Mouse (Mus musculus): ENCODE measurements around the gene C1s1.
"Not testable (repeated sequence)": the region's sequence is repeated elsewhere in the genome, so short reads cannot be mapped to it uniquely, and the experiment has no call there.

C1s1 gene

GRCm38 (mm10) chr6:124517733-124518132 lies 24.4 kb downstream of the C1s1 start:
- in situ Hi-C loops (cut with MboI; ENCODE audit: low sequenced_read_pairs): not testable (repeated sequence)

- in situ Hi-C loops (cut with MboI; ENCODE audit: low sequenced_read_pairs): no loop called here
Measured at GRCm38 (mm10) chr6:124512355-124512836, 29.8 kb downstream of the C1s1 start, which contains the start of gene C1ra. Gene C1ra, plus strand, starts transcription at chr6:124512405.

GRCm38 (mm10) chr6:124511936-124512335 lies 30.2 kb downstream of the C1s1 start:
- in situ Hi-C loops (cut with MboI; ENCODE audit: low sequenced_read_pairs): no loop called here

GRCm38 (mm10) chr6:124509192-124509591 lies 33.0 kb downstream of the C1s1 start:
- in situ Hi-C loops (cut with MboI; ENCODE audit: low sequenced_read_pairs): not testable (repeated sequence)

GRCm38 (mm10) chr6:124508292-124508691 lies 33.9 kb downstream of the C1s1 start:
- in situ Hi-C loops (cut with MboI; ENCODE audit: low sequenced_read_pairs): no loop called here

- in situ Hi-C loops (cut with MboI; ENCODE audit: low sequenced_read_pairs): no loop called here
Measured at GRCm38 (mm10) chr6:124506991-124507390, 35.2 kb downstream of the C1s1 start.

GRCm38 (mm10) chr6:124505028-124505427 lies 37.1 kb downstream of the C1s1 start:
- in situ Hi-C loops (cut with MboI; ENCODE audit: low sequenced_read_pairs): no loop called here

GRCm38 (mm10) chr6:124502021-124502420 lies 40.1 kb downstream of the C1s1 start:
- in situ Hi-C loops (cut with MboI; ENCODE audit: low sequenced_read_pairs): no loop called here

GRCm38 (mm10) chr6:124501473-124501872 lies 40.7 kb downstream of the C1s1 start:
- in situ Hi-C loops (cut with MboI; ENCODE audit: low sequenced_read_pairs): no loop called here

GRCm38 (mm10) chr6:124499914-124500566 lies 42.1 kb downstream of the C1s1 start:
- in situ Hi-C loops (cut with MboI; ENCODE audit: low sequenced_read_pairs): no loop called here

- in situ Hi-C loops (cut with MboI; ENCODE audit: low sequenced_read_pairs): no loop called here
Measured at GRCm38 (mm10) chr6:124496054-124496453, 46.1 kb downstream of the C1s1 start.

GRCm38 (mm10) chr6:124493886-124494285 lies 48.3 kb downstream of the C1s1 start:
- in situ Hi-C loops (cut with MboI; ENCODE audit: low sequenced_read_pairs): no loop called here

GRCm38 (mm10) chr6:124492842-124493561 lies 49.2 kb downstream of the C1s1 start, which contains the start of gene C1rl:
Gene C1rl, plus strand, starts transcription at chr6:124493113.
- in situ Hi-C loops (cut with MboI; ENCODE audit: low sequenced_read_pairs): no loop called here

- in situ Hi-C loops (cut with MboI; ENCODE audit: low sequenced_read_pairs): no loop called here
Measured at GRCm38 (mm10) chr6:124491427-124491826, 50.7 kb downstream of the C1s1 start.

GRCm38 (mm10) chr6:124488952-124489351 lies 53.2 kb downstream of the C1s1 start:
- in situ Hi-C loops (cut with MboI; ENCODE audit: low sequenced_read_pairs): no loop called here

- in situ Hi-C loops (cut with MboI; ENCODE audit: low sequenced_read_pairs): no loop called here
Measured at GRCm38 (mm10) chr6:124487509-124487908, 54.6 kb downstream of the C1s1 start.

- in situ Hi-C loops (cut with MboI; ENCODE audit: low sequenced_read_pairs): no loop called here
Measured at GRCm38 (mm10) chr6:124485414-124486144, 56.6 kb downstream of the C1s1 start.

- in situ Hi-C loops (cut with MboI; ENCODE audit: low sequenced_read_pairs): no loop called here
Measured at GRCm38 (mm10) chr6:124484851-124485250, 57.3 kb downstream of the C1s1 start.

GRCm38 (mm10) chr6:124483831-124484230 lies 58.3 kb downstream of the C1s1 start:
- in situ Hi-C loops (cut with MboI; ENCODE audit: low sequenced_read_pairs): not testable (repeated sequence)

GRCm38 (mm10) chr6:124481571-124481970 lies 60.6 kb downstream of the C1s1 start:
- in situ Hi-C loops (cut with MboI; ENCODE audit: low sequenced_read_pairs): no loop called here
